Mouse (Mus musculus) embryonic stem cell, embryonic (primary cell): ENCODE results near the gene Smco1.

ENCODE experiments used
- CTCF ChIA-PET, 4 experiments: fragments of 300-600 bp in 2 of 4; fragments of 350-600 bp in 2 of 4; sonication (Branson Sonifier 250); formaldehyde crosslinking; loops; one replicate each; lab custom pipeline; 2022; ENCODE audit warnings: inconsistent platforms in 2 of 4; lab: Charles Lee
- POLR2A ChIA-PET, 4 experiments: fragments of 300-600 bp in 2 of 4; fragments of 350-600 bp in 2 of 4; sonication (Branson Sonifier 250); formaldehyde crosslinking; loops; one replicate each; lab custom pipeline; 2022; ENCODE audit warnings: antibody characterized with exemption in 4 of 4, inconsistent platforms in 1 of 4; lab: Charles Lee

Smco1 gene

GRCm38 (mm10) chr16:32280211-32280610 is 8.9 kb downstream of the Smco1 start:
- ChIA-PET POLR2A (interaction anchor here in 3 of 4 experiments (0.6 to 2.8 kb wide), 17 partner anchors 10 to 647 kb away, joined by 3 to 27 read pairs (median 5); partner anchors contain the start of gene Ubxn7 (in 1 of the 3)), CTCF (interaction anchor here in 2 of 4 experiments (0.6 kb wide), 2 partner anchors 289 to 371 kb away, joined by 3 to 4 read pairs; no protein-coding TSS in a partner anchor)

- ChIA-PET CTCF (interaction anchor here in 3 of 4 experiments (0.8 to 1.3 kb wide), 4 partner anchors 9 to 11 kb away, joined by 3 to 8 read pairs (median 4); partner anchors contain the start of gene Smco1 (in 1 of the 3)), POLR2A (interaction anchor here in 2 of 4 experiments (1.1 to 2.0 kb wide), 5 partner anchors 9 to 49 kb away, joined by 4 to 10 read pairs (median 8); partner anchors contain the start of gene Ubxn7 (in 1 of the 2))
These were observed 11.3 kb downstream of the Smco1 start for GRCm38 (mm10) chr16:32282608-32283007.

GRCm38 (mm10) chr16:32291821-32292220 is 20.6 kb downstream of the Smco1 start:
- ChIA-PET POLR2A (interaction anchor here (0.6 to 5.5 kb wide), 40 partner anchors 8 to 343 kb away, joined by 3 to 82 read pairs (median 5); partner anchors contain the start of genes Rnf168 (in 3 of the 4), Ubxn7 (in 2 of the 4), Fbxo45 (in 1 of the 4) and Senp5 (in 1 of the 4)), CTCF (interaction anchor here (0.6 to 1.7 kb wide), 8 partner anchors 9 to 512 kb away, joined by 3 to 6 read pairs (median 4); no protein-coding TSS in a partner anchor)

GRCm38 (mm10) chr16:32299617-32300016 is 28.3 kb downstream of the Smco1 start:
- POLR2A ChIA-PET, result interaction anchor here in 3 of 4 experiments (0.6 to 3.9 kb wide), 14 partner anchors 10 to 398 kb away, joined by 3 to 24 read pairs (median 3); partner anchors contain the start of genes Rnf168 (in 1 of the 3), Senp5 (in 1 of the 3) and Ubxn7 (in 1 of the 3)
- CTCF ChIA-PET, result interaction anchor here in 3 of 4 experiments (0.7 to 1.3 kb wide), 3 partner anchors 24 to 66 kb away, joined by 3 to 4 read pairs (median 3); no protein-coding TSS in a partner anchor

GRCm38 (mm10) chr16:32303046-32303445 is 31.8 kb downstream of the Smco1 start:
- ChIA-PET POLR2A (interaction anchor here (0.5 to 8.6 kb wide), 58 partner anchors 9 to 753 kb away, joined by 3 to 98 read pairs (median 5); partner anchors contain the start of genes Rnf168 (in 3 of the 4), Ubxn7 (in 3 of the 4), Fbxo45 (in 2 of the 4) and Iqcg (in 2 of the 4)), CTCF (interaction anchor here (0.5 to 2.3 kb wide), 12 partner anchors 9 to 197 kb away, joined by 3 to 10 read pairs (median 4); no protein-coding TSS in a partner anchor)

GRCm38 (mm10) chr16:32303886-32304285 is 32.6 kb downstream of the Smco1 start:
- CTCF ChIA-PET, result interaction anchor here (0.6 to 2.3 kb wide), 12 partner anchors 9 to 1285 kb away, joined by 3 to 10 read pairs (median 4); no protein-coding TSS in a partner anchor
- POLR2A ChIA-PET, result interaction anchor here (0.6 to 8.6 kb wide), 55 partner anchors 9 to 777 kb away, joined by 3 to 98 read pairs (median 6); partner anchors contain the start of genes Rnf168 (in 3 of the 4), Ubxn7 (in 3 of the 4), Fbxo45 (in 1 of the 4) and Iqcg (in 1 of the 4)

- CTCF ChIA-PET, result interaction anchor here in 2 of 4 experiments (0.8 to 1.1 kb wide), 2 partner anchors 8 to 566 kb away, joined by 4 read pairs; no protein-coding TSS in a partner anchor
These were observed 40.7 kb downstream of the Smco1 start for GRCm38 (mm10) chr16:32311970-32312369.

GRCm38 (mm10) chr16:32312386-32312785 is 41.1 kb downstream of the Smco1 start:
- CTCF ChIA-PET, result interaction anchor here in 2 of 4 experiments (0.6 to 1.1 kb wide), 2 partner anchors 9 to 184 kb away, joined by 4 to 6 read pairs; no protein-coding TSS in a partner anchor
- POLR2A ChIA-PET, result interaction anchor here (0.7 to 8.5 kb wide), 15 partner anchors 8 to 297 kb away, joined by 3 to 98 read pairs (median 8); partner anchors contain the start of genes Ubxn7 (in 2 of the 4), Rnf168 (in 1 of the 4) and Tfrc (in 1 of the 4)

More at GRCm38 (mm10) chr16:32311970-32312369, 40.7 kb downstream of the Smco1 start:
- POLR2A ChIA-PET, result interaction anchor here (0.6 to 8.5 kb wide), 24 partner anchors 7 to 1631 kb away, joined by 3 to 98 read pairs (median 6); partner anchors contain the start of genes Ubxn7 (in 2 of the 4), Fbxo45 (in 1 of the 4) and Pcyt1a (in 1 of the 4)

GRCm38 (mm10) chr16:32312859-32313258 is 41.6 kb downstream of the Smco1 start:
- ChIA-PET CTCF (interaction anchor here in 3 of 4 experiments (0.6 to 1.4 kb wide), 3 partner anchors 8 to 184 kb away, joined by 3 to 6 read pairs (median 4); no protein-coding TSS in a partner anchor), POLR2A (interaction anchor here (0.7 to 8.5 kb wide), 15 partner anchors 8 to 296 kb away, joined by 3 to 98 read pairs (median 8); partner anchors contain the start of genes Ubxn7 (in 2 of the 4), Rnf168 (in 1 of the 4) and Tfrc (in 1 of the 4))

GRCm38 (mm10) chr16:32316601-32317000 is 45.3 kb downstream of the Smco1 start:
- ChIA-PET POLR2A (interaction anchor here in 2 of 4 experiments (0.7 to 8.5 kb wide), 8 partner anchors 10 to 41 kb away, joined by 3 to 98 read pairs (median 6); partner anchors contain the start of gene Ubxn7 (in 2 of the 2)), CTCF (interaction anchor here in 2 of 4 experiments (0.6 kb wide), 2 partner anchors 10 to 371 kb away, joined by 3 read pairs; no protein-coding TSS in a partner anchor)

GRCm38 (mm10) chr16:32323953-32324352 is 52.7 kb downstream of the Smco1 start:
- POLR2A ChIA-PET, result interaction anchor here (0.6 to 3.8 kb wide), 32 partner anchors 8 to 373 kb away, joined by 3 to 39 read pairs (median 4); partner anchors contain the start of genes Rnf168 (in 2 of the 4), Ubxn7 (in 2 of the 4), Fbxo45 (in 1 of the 4) and Tctex1d2 (in 1 of the 4)
- CTCF ChIA-PET, result interaction anchor here in 2 of 4 experiments (0.5 to 1.2 kb wide), 3 partner anchors 8 to 176 kb away, joined by 3 to 5 read pairs (median 3); partner anchors contain the start of gene Ubxn7 (in 1 of the 2)
